Mouse (Mus musculus) neural tube, embryonic 15.5 days (tissue): ENCODE data around the gene Hmgb2. TPM values are rescaled to one million over a fixed set of nuclear protein-coding genes. Genes with fewer than 3 reads are reported as not detected.
A peak's percentile ranks its signal among the peaks of the same experiment; 100 is the strongest.

Source experiments
- ATAC-seq: fragments of 200-750 bp; cut with Nextera tagmentation; 2 replicates; pipeline ENCODE4 v1.8.0; 2017; ENCODE audit warnings: mild to moderate bottlenecking, moderate TSS enrichment, moderate library complexity; ENCODE audit not compliant: low FRiP score
- H3K27ac ChIP-seq: fragments of 300-500 bp; sonication (generic); replicated peaks from 2 replicates; pipeline ENCODE4 v1.5.1; 2015; ENCODE audit warnings: mild to moderate bottlenecking, inconsistent platforms
- H3K27me3 ChIP-seq: fragments of 300-500 bp; sonication (generic); replicated peaks from 2 replicates; pipeline ENCODE4 v1.6.1; 2015; ENCODE audit warnings: inconsistent platforms
- H3K36me3 ChIP-seq: fragments of 300-500 bp; sonication (generic); 2 replicates; pipeline ENCODE4 v1.6.1; 2015; ENCODE audit warnings: inconsistent platforms
- H3K4me1 ChIP-seq: fragments of 300-500 bp; sonication (generic); 2 replicates; pipeline ENCODE4 v1.6.1; 2015; ENCODE audit warnings: inconsistent platforms
- H3K4me2 ChIP-seq: fragments of 300-500 bp; sonication (generic); 2 replicates; pipeline ENCODE4 v1.6.1; 2015; ENCODE audit warnings: inconsistent platforms, mild to moderate bottlenecking, moderate library complexity
- H3K4me3 ChIP-seq: fragments of 300-500 bp; sonication (generic); replicated peaks from 2 replicates; pipeline ENCODE4 v1.5.1; 2015; ENCODE audit warnings: mild to moderate bottlenecking, inconsistent platforms
- H3K9ac ChIP-seq: fragments of 300-500 bp; sonication (generic); replicated peaks from 2 replicates; pipeline ENCODE4 v1.6.1; 2015; ENCODE audit warnings: mild to moderate bottlenecking, inconsistent platforms
- H3K9me3 ChIP-seq: fragments of 300-500 bp; sonication (generic); replicated peaks from 2 replicates; pipeline ENCODE4 v1.6.1; 2016; ENCODE audit warnings: inconsistent platforms
- WGBS: fragments of 180-500 bp; shearing (Covaris S2); methylation state at CpG from one replicate; pipeline ENCODE4 v1.1.7; 2015; ENCODE audit warnings: mixed read lengths; 5-methylcytosine and 5-hydroxymethylcytosine counted together
- polyA plus RNA-seq: library from polyadenylated mRNA; unstranded; fragments of >200 nt; fragmentation: Nextera tagmentation; extraction: Ambion mirVana; gene quantifications from 2 replicates; pipeline ENCODE4 v1.2.1, GENCODE M21; 2015

Gene Hmgb2
- polyA plus RNA-seq, 1 experiment from 2014 or later, result 41.8 TPM

DNA sequence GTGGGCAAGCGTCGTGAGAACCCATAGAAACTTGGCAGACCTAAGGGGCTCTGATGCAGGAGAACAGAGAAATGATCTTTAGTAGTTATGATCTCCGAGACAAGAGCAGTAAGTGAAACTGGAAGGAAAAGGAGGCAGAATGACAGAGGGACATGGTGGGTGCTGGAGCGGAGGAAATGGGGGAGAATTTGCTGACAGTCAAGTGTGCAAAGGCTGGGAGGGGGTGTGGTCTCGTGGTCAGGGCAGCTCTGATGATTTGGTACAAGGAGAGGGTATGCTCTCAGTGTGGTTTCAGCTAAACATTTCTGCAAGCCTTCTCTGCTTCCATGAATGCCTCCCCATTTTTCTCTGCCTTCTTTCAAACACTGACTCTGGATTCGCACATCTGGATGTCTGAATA is 24.5 kb downstream of the Hmgb2 start:
- peaks cover 3% of the 10 kb centered on the region; the same call in 1 of the 2 replicates for H3K4me1 ChIP-seq
- no peak for ATAC-seq
- H3K27ac ChIP-seq, result no peak overlapping the region
- WGBS, result 94% methylated on average over 6 of the region's 6 CpGs
- H3K4me3 ChIP-seq, result no peak overlapping the region
- peaks cover 19% of the 10 kb centered on the region for H3K36me3 ChIP-seq
- H3K9me3 ChIP-seq, result no peaks in the 10 kb centered on the region
- H3K27me3 ChIP-seq, result no peaks in the 10 kb centered on the region
- H3K9ac ChIP-seq, result no peak overlapping the region
- no peak overlapping the region for H3K4me2 ChIP-seq

DNA sequence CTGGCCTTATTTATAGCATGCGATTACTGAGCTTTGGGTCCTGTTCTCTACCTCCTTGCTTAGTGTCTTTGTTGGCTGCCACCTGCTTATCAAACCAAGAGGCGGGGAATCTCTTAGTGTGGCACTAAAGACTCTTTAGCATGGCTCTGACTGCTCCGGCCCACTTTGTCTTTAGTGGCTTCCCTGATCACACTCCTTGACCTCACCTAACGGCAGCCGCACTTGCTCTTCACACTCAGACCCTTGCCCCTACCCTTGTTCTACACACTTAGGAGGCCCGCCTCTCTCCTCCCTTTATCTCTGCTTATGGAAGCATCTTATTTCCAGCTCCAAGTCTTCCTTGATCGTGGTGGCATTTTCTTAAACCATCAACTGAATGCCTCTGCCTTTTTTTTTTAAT is 26.9 kb downstream of the Hmgb2 start:
- H3K4me1 ChIP-seq, result peaks cover 3% of the 10 kb centered on the region; the same call in 1 of the 2 replicates
- peaks cover 19% of the 10 kb centered on the region for H3K36me3 ChIP-seq
- ATAC-seq, result no peak
- H3K9ac ChIP-seq, result no peak overlapping the region
- H3K9me3 ChIP-seq, result no peaks in the 10 kb centered on the region
- no peak overlapping the region for H3K27ac ChIP-seq
- no peak overlapping the region for H3K4me2 ChIP-seq
- WGBS, result 94% methylated on average over 7 of the region's 7 CpGs
- no peak overlapping the region for H3K4me3 ChIP-seq
- H3K27me3 ChIP-seq, result no peaks in the 10 kb centered on the region

DNA sequence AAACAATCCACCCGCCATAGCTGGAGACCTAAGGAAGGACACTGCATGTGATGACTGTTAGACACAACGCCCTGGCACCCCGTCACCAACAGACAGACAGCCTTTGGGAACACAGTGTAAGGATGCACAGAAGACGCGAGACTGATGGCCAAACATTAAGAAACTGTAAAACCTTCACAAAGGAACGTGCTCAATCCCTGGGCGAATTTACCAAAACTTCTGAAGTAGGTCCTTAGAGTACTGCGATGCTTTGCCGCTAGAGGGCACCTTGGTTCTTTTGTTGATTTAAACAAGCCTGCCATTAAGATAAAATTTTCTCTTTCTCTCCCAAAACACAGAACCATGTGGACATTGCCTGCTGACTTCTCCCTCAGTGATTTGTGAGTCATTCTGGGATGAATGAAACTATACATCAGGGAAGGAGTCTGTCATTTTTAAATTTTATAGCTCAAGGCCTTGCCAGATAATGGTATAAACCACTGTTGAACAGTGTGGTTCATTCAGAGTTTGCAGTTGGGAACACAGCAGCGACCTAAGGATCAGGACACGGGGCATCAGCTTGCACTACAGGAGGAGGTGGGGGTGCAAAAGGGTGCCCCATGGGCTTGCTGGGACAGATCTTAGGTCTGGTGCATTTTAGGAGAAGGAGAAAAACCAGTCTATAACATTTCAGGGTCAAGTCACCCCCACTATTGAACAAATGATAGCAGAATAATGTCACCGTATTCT is 28.6 kb downstream of the Hmgb2 start:
- Histone ChIP-seq H3K4me2 (no peak overlapping the region), H3K27ac (no peak overlapping the region), H3K36me3 (peaks cover 11% of the 10 kb centered on the region), H3K9ac (no peak overlapping the region), H3K4me1 (peaks cover 3% of the 10 kb centered on the region; the same call in 1 of the 2 replicates), H3K27me3 (no peaks in the 10 kb centered on the region), H3K9me3 (no peaks in the 10 kb centered on the region), H3K4me3 (no peak overlapping the region)
- ATAC-seq, result peak; percentile 82
- 48% methylated on average over 12 of the region's 12 CpGs for WGBS

DNA sequence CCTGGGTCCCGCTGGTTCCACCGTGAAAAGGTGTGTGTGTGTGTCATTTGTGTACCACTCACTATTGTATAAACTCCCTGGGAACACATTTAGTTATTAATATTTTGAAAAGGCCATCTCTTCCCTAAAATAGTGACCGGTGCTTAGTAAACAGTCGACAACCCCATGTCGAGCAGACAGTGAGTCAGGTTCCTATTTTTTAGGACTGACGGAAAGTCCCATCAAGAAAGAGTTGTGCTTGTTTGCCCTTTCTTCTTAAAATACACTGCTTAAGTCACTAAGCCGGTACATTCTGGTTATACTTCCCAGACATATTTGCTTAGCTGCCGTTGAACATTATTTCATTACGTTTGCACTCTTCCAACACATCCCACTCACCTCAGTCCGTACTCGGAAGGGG is 29.2 kb downstream of the Hmgb2 start:
- H3K9ac ChIP-seq, result no peak overlapping the region
- H3K4me2 ChIP-seq, result no peak overlapping the region
- H3K27me3 ChIP-seq, result no peaks in the 10 kb centered on the region
- ATAC-seq, result no peak
- no peaks in the 10 kb centered on the region for H3K9me3 ChIP-seq
- WGBS, result 89% methylated on average over 11 of the region's 11 CpGs
- no peak overlapping the region for H3K4me3 ChIP-seq
- peaks cover 5% of the 10 kb centered on the region for H3K36me3 ChIP-seq
- H3K27ac ChIP-seq, result no peak overlapping the region
- H3K4me1 ChIP-seq, result peaks cover 3% of the 10 kb centered on the region; the same call in 1 of the 2 replicates

DNA sequence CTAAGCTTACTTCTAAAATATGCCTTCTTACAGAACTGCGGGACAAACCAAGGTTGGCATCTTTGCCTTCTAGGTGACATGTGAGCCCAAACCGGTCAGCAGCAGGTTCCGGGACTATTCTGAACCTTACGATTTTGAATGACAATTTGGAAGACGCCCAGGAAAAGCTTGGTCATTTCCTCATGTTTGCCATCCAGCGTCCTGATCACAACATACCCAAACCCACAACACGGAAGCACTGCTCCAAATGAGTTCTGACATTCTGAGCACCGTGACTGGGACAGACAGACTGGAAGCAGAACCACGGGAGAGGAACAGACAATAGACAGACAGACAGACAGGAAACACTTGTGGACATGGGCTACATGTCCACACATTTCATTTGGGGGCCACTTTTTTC is 29.7 kb downstream of the Hmgb2 start:
- no peak overlapping the region for H3K4me3 ChIP-seq
- ATAC-seq, result no peak
- peaks cover under 1% of the 10 kb centered on the region; the same call in 1 of the 2 replicates for H3K36me3 ChIP-seq
- H3K4me1 ChIP-seq, result peaks cover 3% of the 10 kb centered on the region; the same call in 1 of the 2 replicates
- no peaks in the 10 kb centered on the region for H3K27me3 ChIP-seq
- H3K4me2 ChIP-seq, result no peak overlapping the region
- H3K9ac ChIP-seq, result no peak overlapping the region
- WGBS, result 94% methylated on average over 9 of the region's 9 CpGs
- H3K9me3 ChIP-seq, result no peaks in the 10 kb centered on the region
- no peak overlapping the region for H3K27ac ChIP-seq

DNA sequence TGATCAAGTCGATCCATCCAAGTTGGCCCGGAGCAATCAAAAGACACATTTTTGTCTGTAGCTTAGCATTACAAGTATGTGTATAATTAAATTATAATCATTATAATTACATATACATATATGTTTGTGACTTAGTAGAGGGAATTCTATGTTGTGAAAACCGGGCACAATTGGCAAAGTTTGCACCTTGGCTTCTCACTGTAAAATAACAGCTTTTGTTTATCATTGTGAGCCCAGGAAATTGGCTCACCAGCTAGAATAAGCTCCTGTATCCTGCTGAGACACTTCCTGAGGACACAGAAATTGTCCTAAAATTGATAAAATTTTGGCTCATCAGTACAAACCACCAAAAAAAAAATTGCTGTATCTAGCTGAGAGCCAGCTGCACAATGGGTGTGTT is 34.7 kb downstream of the Hmgb2 start:
- WGBS, result 89% methylated on average over 3 of the region's 3 CpGs
- no peaks in the 10 kb centered on the region for H3K36me3 ChIP-seq
- H3K4me1 ChIP-seq, result no peaks in the 10 kb centered on the region
- H3K27me3 ChIP-seq, result no peaks in the 10 kb centered on the region
- no peak overlapping the region for H3K27ac ChIP-seq
- H3K9ac ChIP-seq, result no peak overlapping the region
- H3K9me3 ChIP-seq, result no peaks in the 10 kb centered on the region
- ATAC-seq, result no peak
- no peak overlapping the region for H3K4me2 ChIP-seq
- H3K4me3 ChIP-seq, result no peak overlapping the region

DNA sequence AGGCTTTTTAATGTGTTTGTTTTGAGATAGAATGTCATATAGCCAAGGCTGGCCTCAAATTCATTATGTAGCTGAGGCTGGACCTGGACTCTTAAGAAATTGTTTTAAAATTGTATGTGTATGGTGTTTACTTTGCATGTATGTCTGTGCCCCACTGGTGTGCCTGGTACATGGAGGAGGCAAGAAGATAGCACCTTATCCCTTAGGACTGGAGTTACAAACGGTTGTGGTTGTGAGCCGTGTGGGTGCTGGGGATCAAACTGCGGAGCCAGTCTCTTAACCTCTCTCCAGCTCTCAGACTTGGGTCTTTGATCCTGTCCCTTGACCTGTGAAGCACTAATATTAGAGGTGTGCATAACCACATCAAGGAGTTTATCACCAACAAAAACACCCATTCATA is 35.1 kb downstream of the Hmgb2 start:
- no peaks in the 10 kb centered on the region for H3K9me3 ChIP-seq
- 92% methylated on average over 3 of the region's 3 CpGs for WGBS
- H3K36me3 ChIP-seq, result peaks cover 2% of the 10 kb centered on the region; the same call in 1 of the 2 replicates
- H3K4me3 ChIP-seq, result no peak overlapping the region
- H3K9ac ChIP-seq, result no peak overlapping the region
- H3K4me2 ChIP-seq, result no peak overlapping the region
- no peaks in the 10 kb centered on the region for H3K4me1 ChIP-seq
- H3K27me3 ChIP-seq, result no peaks in the 10 kb centered on the region
- H3K27ac ChIP-seq, result no peak overlapping the region
- no peak for ATAC-seq

DNA sequence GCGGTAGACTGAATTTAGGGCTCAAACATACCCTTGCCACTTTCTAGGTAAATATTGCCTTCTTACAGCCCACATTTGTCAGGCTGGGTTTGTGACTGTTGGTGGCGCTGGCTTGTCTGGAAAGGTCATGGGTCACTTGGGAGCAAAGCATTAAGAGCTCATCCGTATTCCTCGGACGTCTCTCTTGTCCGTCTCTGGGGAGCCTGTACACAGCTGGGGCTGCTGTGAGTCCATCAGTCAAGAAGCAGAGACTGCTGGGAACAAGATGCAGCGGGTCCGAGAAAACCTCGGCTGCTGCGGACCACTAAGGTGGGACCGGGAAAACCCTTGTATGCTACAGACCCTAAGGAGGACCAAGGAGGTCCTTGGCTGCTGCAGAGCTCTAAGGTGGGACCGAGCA is 35.9 kb downstream of the Hmgb2 start:
- Histone ChIP-seq H3K36me3 (peaks cover 4% of the 10 kb centered on the region; the same call in 1 of the 2 replicates), H3K4me1 (no peaks in the 10 kb centered on the region), H3K27me3 (no peaks in the 10 kb centered on the region), H3K4me3 (no peak overlapping the region), H3K9me3 (no peaks in the 10 kb centered on the region), H3K27ac (no peak overlapping the region), H3K4me2 (no peak overlapping the region), H3K9ac (no peak overlapping the region)
- WGBS, result 48% methylated on average over 12 of the region's 12 CpGs
- ATAC-seq, result no peak

DNA sequence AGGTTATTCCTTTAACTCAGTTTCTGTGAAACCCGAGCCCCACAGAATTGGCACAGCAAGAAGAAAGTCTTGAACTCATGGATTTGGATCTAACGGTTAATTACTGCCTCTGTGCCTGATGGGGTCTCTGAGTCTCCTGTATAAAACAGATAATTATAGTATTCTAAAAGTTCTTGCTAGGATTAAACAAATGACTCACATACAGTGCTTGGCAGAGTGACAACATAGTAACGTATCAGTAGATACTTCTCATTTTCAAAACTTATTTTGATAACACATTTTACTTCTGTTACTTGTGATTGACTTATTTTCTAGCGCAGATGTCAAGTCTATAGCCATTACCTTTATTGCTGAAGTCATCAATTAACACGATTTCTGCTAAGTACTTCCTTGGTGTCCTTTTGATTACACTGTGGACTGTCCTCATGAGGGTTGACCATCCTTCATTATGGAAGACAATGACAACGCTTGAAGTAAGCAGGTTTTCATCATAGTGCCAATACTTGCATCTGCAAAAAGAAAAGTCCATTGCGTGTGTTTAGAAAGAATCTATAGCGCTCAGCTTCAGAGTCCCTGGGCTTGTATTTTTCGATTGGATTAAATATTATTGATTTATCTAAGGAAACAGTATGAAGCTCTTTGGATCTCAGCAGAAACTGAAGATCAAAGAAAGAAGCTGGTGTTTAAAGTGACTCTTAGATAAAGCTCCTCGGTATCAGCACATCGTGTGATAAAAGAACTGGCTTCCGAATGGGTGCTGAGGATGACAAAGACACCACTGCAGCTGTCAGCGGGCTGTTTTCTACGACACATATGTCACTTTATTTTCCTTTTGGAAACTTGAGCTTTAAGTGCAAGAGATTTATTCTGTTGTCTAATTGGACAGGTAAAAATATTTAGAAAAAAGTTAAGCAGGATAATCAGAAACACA is 40.7 kb downstream of the Hmgb2 start:
- Histone ChIP-seq H3K36me3 (peaks cover 4% of the 10 kb centered on the region; the same call in 1 of the 2 replicates), H3K9me3 (no peaks in the 10 kb centered on the region), H3K4me1 (no peaks in the 10 kb centered on the region), H3K9ac (no peak overlapping the region), H3K27ac (no peak overlapping the region), H3K4me3 (no peak overlapping the region), H3K27me3 (no peaks in the 10 kb centered on the region), H3K4me2 (no peak overlapping the region)
- no peak for ATAC-seq
- WGBS, result 93% methylated on average over 14 of the region's 14 CpGs

DNA sequence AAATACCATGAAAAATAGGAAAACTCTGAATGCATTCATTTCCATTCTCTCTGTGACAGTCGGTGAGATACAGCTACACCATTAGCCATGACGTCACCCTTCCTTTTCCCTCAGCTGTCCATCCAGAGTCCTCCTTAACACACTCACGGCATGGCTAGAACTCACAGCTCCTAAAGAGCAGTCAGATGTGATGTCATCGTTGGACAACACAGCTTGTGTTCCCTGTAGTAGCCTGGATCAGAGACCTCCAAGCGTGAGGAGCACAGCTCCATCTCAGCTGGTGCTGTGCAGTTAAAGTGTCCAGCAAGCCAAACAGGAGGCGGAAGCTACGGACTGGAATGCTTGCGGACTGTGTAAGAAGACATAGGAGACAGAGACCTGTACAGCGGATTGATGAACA is 49.2 kb downstream of the Hmgb2 start:
- WGBS, result 85% methylated on average over 9 of the region's 9 CpGs
- no peak overlapping the region for H3K27ac ChIP-seq
- ATAC-seq, result no peak
- H3K9ac ChIP-seq, result no peak overlapping the region
- no peak overlapping the region for H3K4me2 ChIP-seq
- H3K4me3 ChIP-seq, result no peak overlapping the region
- no peaks in the 10 kb centered on the region for H3K36me3 ChIP-seq
- no peaks in the 10 kb centered on the region for H3K4me1 ChIP-seq
- no peaks in the 10 kb centered on the region for H3K27me3 ChIP-seq
- no peaks in the 10 kb centered on the region for H3K9me3 ChIP-seq

DNA sequence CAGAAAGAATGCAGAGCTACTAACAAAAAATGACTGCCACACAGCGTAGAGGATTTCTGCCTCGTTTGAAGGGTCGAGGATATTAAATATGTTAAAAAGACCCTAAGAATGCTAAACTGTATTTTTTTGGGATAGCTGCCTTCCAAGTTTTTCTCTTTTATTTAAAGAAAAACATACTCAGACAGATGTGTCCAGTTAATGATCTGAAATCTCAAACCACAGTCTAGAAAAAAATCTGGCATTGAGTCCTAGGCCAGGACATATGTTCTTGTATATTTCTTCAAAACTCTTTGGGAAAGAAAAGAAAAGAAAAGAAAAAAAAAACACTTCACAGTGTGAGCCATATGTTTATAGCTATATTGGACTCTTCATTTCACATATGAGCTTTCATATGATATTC is 51.0 kb downstream of the Hmgb2 start:
- 83% methylated on average over 3 of the region's 3 CpGs for WGBS
- H3K4me1 ChIP-seq, result peaks cover 6% of the 10 kb centered on the region; the same call in 1 of the 2 replicates
- no peaks in the 10 kb centered on the region for H3K27me3 ChIP-seq
- no peaks in the 10 kb centered on the region for H3K36me3 ChIP-seq
- H3K27ac ChIP-seq, result no peak overlapping the region
- ATAC-seq, result no peak
- H3K9ac ChIP-seq, result no peak overlapping the region
- no peaks in the 10 kb centered on the region for H3K9me3 ChIP-seq
- no peak overlapping the region for H3K4me3 ChIP-seq
- no peak overlapping the region for H3K4me2 ChIP-seq

DNA sequence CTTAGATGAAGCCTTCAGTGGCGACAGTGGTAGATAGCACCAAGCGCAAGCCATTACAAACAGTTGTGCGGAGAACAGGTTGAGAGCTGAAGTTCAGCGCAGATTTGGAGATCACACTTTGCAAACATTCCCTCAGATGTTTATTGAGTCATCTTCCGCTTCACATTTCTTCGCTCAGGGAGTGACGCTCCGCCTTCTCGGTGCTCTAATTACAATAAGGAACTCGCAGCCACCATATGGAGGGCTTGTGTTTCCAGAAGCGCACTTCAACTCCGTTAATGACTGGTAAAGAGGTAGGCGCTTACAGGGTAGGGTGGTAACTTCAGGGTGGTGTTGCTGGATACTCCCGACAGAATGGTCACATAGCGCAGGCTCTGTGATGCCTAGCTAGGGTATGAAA is 52.0 kb downstream of the Hmgb2 start:
- H3K9ac ChIP-seq, result no peak overlapping the region
- 94% methylated on average over 15 of the region's 15 CpGs for WGBS
- H3K27ac ChIP-seq, result no peak overlapping the region
- no peak overlapping the region for H3K4me2 ChIP-seq
- ATAC-seq, result no peak
- H3K36me3 ChIP-seq, result no peaks in the 10 kb centered on the region
- H3K4me3 ChIP-seq, result no peak overlapping the region
- H3K27me3 ChIP-seq, result no peaks in the 10 kb centered on the region
- no peaks in the 10 kb centered on the region for H3K9me3 ChIP-seq
- peaks cover 13% of the 10 kb centered on the region for H3K4me1 ChIP-seq
